9 mouse cellular contexts compared by ENCODE assay signal in the genomic region with DNA sequence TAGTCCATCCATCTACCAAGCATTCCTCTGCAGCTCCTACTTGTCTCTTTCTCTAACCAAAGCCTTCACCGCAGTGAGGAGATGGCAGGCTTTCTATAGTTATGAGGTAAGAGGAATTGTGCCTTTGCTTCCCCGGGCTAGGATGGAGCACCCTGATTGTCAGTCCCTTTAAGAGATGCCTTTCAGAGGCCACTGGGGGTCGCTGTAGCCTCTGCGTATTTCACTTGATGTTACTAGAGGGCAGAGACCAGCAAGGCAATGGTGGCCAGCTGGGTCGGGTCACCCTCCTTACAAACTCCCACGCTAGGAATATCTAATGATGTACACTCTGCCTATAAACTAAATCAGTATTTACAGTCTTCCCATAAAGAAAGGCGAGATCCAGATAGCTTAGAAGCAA. TPM values are rescaled to one million over a fixed set of nuclear protein-coding genes. Genes with fewer than 3 reads are reported as not detected.
DNase-seq lines count a peak whose midpoint lies in the region; TF ChIP-seq lines count a peak whose summit lies in the region.
"Had no signal": no experiment of that assay in that cellular context is flagged by ENCODE, and none has a peak within 500 bp of the region (broad histone marks: within the 10 kb centered on the region; RNA-seq: fewer than 3 reads in every experiment).

No protein-coding gene starts in this region.

- no peaks in the 10 kb centered on the region for H3K27me3 ChIP-seq in heart, adult 2 months (ENCODE audit: control insufficient read depth, insufficient read depth, low read length)

- intact Hi-C loops in heart, adult 2 months (cut with DNase I), result no loop called here
- intact Hi-C loops in heart, postnatal 25 days (cut with DNase I), result no loop called here

- TF ChIP-seq EP300 in heart, adult 2 months (IDR thresholded peaks at IDR 0.05; ENCODE audit: insufficient read depth, low read depth, low read length), result no peak

- H3K4me1 ChIP-seq in heart, adult 2 months (ENCODE audit: control insufficient read depth, insufficient read depth, low read length), result no peaks in the 10 kb centered on the region

- no peak overlapping the region for H3K9ac ChIP-seq in heart, adult 2 months (ENCODE audit: low read depth, low read length)

- TF ChIP-seq POLR2A in heart, adult 2 months (IDR thresholded peaks at IDR 0.05; ENCODE audit: insufficient read depth, low read depth, low read length), result no peak

- peak in 1 of 2 experiments; percentile 17 for DNase-seq in heart, adult 2 months
- no peak for DNase-seq in heart, postnatal 25 days (ENCODE audit: low spot score)
- peak; percentile 30 for DNase-seq in CD4-positive helper T cell, adult 2 months (ENCODE audit: low read depth, low spot score)
- DNase-seq in adrenal gland, postnatal 14 days, result peak; percentile 75
- peak; percentile 69 for DNase-seq in kidney, adult 9 months
- peak; percentile 43 to 53 for DNase-seq in lung, postnatal 4 days
- DNase-seq in yolk sac, embryonic 10.5 days (ENCODE audit: low spot score), result peak; percentile 32
- DNase-seq in cerebellum, adult 9-11 months, result no peak

- no peaks in the 10 kb centered on the region for H3K36me3 ChIP-seq in heart, adult 2 months (ENCODE audit: control insufficient read depth, insufficient read depth, low read length)

- H3K4me3 ChIP-seq in heart, adult 2 months, result no peak overlapping the region
- H3K4me3 ChIP-seq: myocyte had no signal

- no peaks in the 10 kb centered on the region for H3K79me2 ChIP-seq in heart, adult 2 months (replicated peaks; ENCODE audit: control insufficient read depth, insufficient read depth, low read length)

- TF ChIP-seq CTCF in heart, adult 2 months (IDR thresholded peaks at IDR 0.05), result peak; percentile 55

- no peak overlapping the region for H3K27ac ChIP-seq in heart, adult 2 months

- 63% methylated on average over 7 of the region's 7 CpGs for WGBS in heart, adult 2 months

RNA-seq across cellular contexts. Expression of gene Mlip, which starts 54.1 kb away (rescaled TPM):
- 100 to 1,000 TPM; 128 to 148 TPM for total RNA-seq in heart, adult 2 months (2021)
- 110 and 153 TPM in 2 replicates for polyA plus RNA-seq in heart, adult 2 months (2012; rRNA removed)
- 100 to 1,000 TPM; 134 to 142 TPM for total RNA-seq in heart, postnatal 25 days (2021)
- 0.94 and 1.0 TPM in 2 replicates for total RNA-seq in adrenal gland, postnatal 14 days (2021)

Comparison
In these comparisons a context has a peak if more than half of its experiments do, and no peak if none do; other contexts are left out.
1. DNase-seq: peak in CD4-positive helper T cell, adult 2 months (single experiment), adrenal gland, postnatal 14 days (single experiment), kidney, adult 9 months (single experiment), lung, postnatal 4 days (2 of 2) and yolk sac, embryonic 10.5 days (single experiment); none in heart, postnatal 25 days (single experiment) and cerebellum, adult 9-11 months (single experiment).
2. RNA of gene Mlip, which starts 54.1 kb away (total RNA-seq): 128 to 148 TPM in heart, adult 2 months and 134 to 142 TPM in heart, postnatal 25 days; 0.94 to 1.0 TPM in adrenal gland, postnatal 14 days; every median in the first group is over 10 times any median in the second.